Mouse (Mus musculus): ENCODE results near the gene Aplp2. TPM values are rescaled to one million over a fixed set of nuclear protein-coding genes. Genes with fewer than 3 reads are reported as not detected.

The Aplp2 gene
- polyA plus RNA-seq, 1 experiment from 2014 or later: 240 TPM

GRCm38 (mm10) chr9:31198614-31199013, 13.0 kb downstream of the Aplp2 start:
- Histone ChIP-seq H3K4me2 (replicated peaks; ENCODE audit: low read depth, low read length) (no peak overlapping the region), H3K9me3 (ENCODE audit: control insufficient read depth, low read length) (no peaks in the 10 kb centered on the region), H3K36me3 (ENCODE audit: control insufficient read depth, insufficient read depth, low read length) (peaks cover under 1% of the 10 kb centered on the region; the same call in 1 of the 2 replicates), H3K27ac (ENCODE audit: low read depth, low read length) (no peak overlapping the region), H3K4me3 (ENCODE audit: low read depth, low read length) (no peak overlapping the region), H3K4me1 (replicated peaks; ENCODE audit: control insufficient read depth, insufficient read depth, low read length) (no peaks in the 10 kb centered on the region), H3K27me3 (ENCODE audit: control insufficient read depth, insufficient read depth, low read length) (no peaks in the 10 kb centered on the region), H3K9ac (ENCODE audit: low read depth, low read length) (no peak overlapping the region)
- no peak for ATAC-seq (ENCODE audit: low FRiP score)
- no peak for DNase-seq (ENCODE audit: low spot score)
- WGBS: 98% methylated on average over 3 of the region's 3 CpGs

DNA sequence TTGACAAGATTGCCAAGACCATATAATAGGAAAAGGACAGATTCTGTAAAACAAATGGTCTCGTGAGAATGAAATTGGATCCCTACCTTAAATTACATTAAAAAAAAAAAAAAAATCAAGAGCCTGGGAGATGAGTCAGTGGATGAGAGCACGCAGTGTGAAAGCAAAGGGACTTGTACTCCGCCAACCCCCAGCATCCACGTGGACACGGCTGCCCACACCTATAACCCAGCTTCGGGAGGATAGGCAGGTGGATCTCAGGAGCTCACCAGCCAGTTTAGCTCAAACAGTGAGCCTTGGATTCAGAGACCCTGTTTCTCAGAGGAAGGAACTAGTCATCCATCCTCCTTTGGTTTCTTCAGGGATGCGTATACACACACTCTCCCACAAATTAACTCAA, 13.8 kb downstream of the Aplp2 start:
- Histone ChIP-seq H3K9me3 (ENCODE audit: control insufficient read depth, low read length) (no peaks in the 10 kb centered on the region), H3K4me2 (replicated peaks; ENCODE audit: low read depth, low read length) (no peak overlapping the region), H3K27ac (ENCODE audit: low read depth, low read length) (no peak overlapping the region), H3K4me1 (replicated peaks; ENCODE audit: control insufficient read depth, insufficient read depth, low read length) (no peaks in the 10 kb centered on the region), H3K4me3 (ENCODE audit: low read depth, low read length) (no peak overlapping the region), H3K9ac (ENCODE audit: low read depth, low read length) (no peak overlapping the region), H3K36me3 (ENCODE audit: control insufficient read depth, insufficient read depth, low read length) (peaks cover 4% of the 10 kb centered on the region; the same call in 1 of the 2 replicates), H3K27me3 (ENCODE audit: control insufficient read depth, insufficient read depth, low read length) (no peaks in the 10 kb centered on the region)
- no peak for ATAC-seq (ENCODE audit: low FRiP score)
- no peak for DNase-seq (ENCODE audit: low spot score)
- 92% methylated on average over 7 of the region's 7 CpGs for WGBS

- no peak for DNase-seq (ENCODE audit: low spot score)
- Histone ChIP-seq H3K27me3 (ENCODE audit: control insufficient read depth, insufficient read depth, low read length) (no peaks in the 10 kb centered on the region), H3K4me1 (replicated peaks; ENCODE audit: control insufficient read depth, insufficient read depth, low read length) (no peaks in the 10 kb centered on the region), H3K36me3 (ENCODE audit: control insufficient read depth, insufficient read depth, low read length) (peaks cover 4% of the 10 kb centered on the region; the same call in 1 of the 2 replicates), H3K4me2 (replicated peaks; ENCODE audit: low read depth, low read length) (no peak overlapping the region), H3K27ac (ENCODE audit: low read depth, low read length) (no peak overlapping the region), H3K9me3 (ENCODE audit: control insufficient read depth, low read length) (no peaks in the 10 kb centered on the region), H3K9ac (ENCODE audit: low read depth, low read length) (no peak overlapping the region), H3K4me3 (ENCODE audit: low read depth, low read length) (no peak overlapping the region)
- ATAC-seq (ENCODE audit: low FRiP score): no peak
Observed at GRCm38 (mm10) chr9:31196742-31197141, 14.9 kb downstream of the Aplp2 start.

- Histone ChIP-seq H3K9ac (ENCODE audit: low read depth, low read length) (no peak overlapping the region), H3K4me3 (ENCODE audit: low read depth, low read length) (no peak overlapping the region), H3K27ac (ENCODE audit: low read depth, low read length) (no peak overlapping the region), H3K36me3 (ENCODE audit: control insufficient read depth, insufficient read depth, low read length) (peaks cover 4% of the 10 kb centered on the region; the same call in 1 of the 2 replicates), H3K27me3 (ENCODE audit: control insufficient read depth, insufficient read depth, low read length) (no peaks in the 10 kb centered on the region), H3K4me2 (replicated peaks; ENCODE audit: low read depth, low read length) (no peak overlapping the region), H3K9me3 (ENCODE audit: control insufficient read depth, low read length) (no peaks in the 10 kb centered on the region), H3K4me1 (replicated peaks; ENCODE audit: control insufficient read depth, insufficient read depth, low read length) (no peaks in the 10 kb centered on the region)
- 96% methylated on average over 1 of the region's 1 CpGs for WGBS
- no peak for ATAC-seq (ENCODE audit: low FRiP score)
- DNase-seq (ENCODE audit: low spot score): no peak
Observed at GRCm38 (mm10) chr9:31195573-31195972, 16.0 kb downstream of the Aplp2 start.

GRCm38 (mm10) chr9:31192378-31192777, 19.2 kb downstream of the Aplp2 start:
- Histone ChIP-seq H3K4me2 (replicated peaks; ENCODE audit: low read depth, low read length) (no peak overlapping the region), H3K9ac (ENCODE audit: low read depth, low read length) (no peak overlapping the region), H3K9me3 (ENCODE audit: control insufficient read depth, low read length) (no peaks in the 10 kb centered on the region), H3K4me3 (ENCODE audit: low read depth, low read length) (no peak overlapping the region), H3K27ac (ENCODE audit: low read depth, low read length) (no peak overlapping the region), H3K27me3 (ENCODE audit: control insufficient read depth, insufficient read depth, low read length) (no peaks in the 10 kb centered on the region), H3K4me1 (replicated peaks; ENCODE audit: control insufficient read depth, insufficient read depth, low read length) (no peaks in the 10 kb centered on the region), H3K36me3 (ENCODE audit: control insufficient read depth, insufficient read depth, low read length) (peaks cover 4% of the 10 kb centered on the region; the same call in 1 of the 2 replicates)
- ATAC-seq (ENCODE audit: low FRiP score) (no peak), DNase-seq (ENCODE audit: low spot score) (no peak)
- 96% methylated on average over 7 of the region's 7 CpGs for WGBS

- no peak overlapping the region for H3K4me3 ChIP-seq (ENCODE audit: low read depth, low read length)
- ATAC-seq (ENCODE audit: low FRiP score) (no peak), DNase-seq (ENCODE audit: low spot score) (no peak)
- 75% methylated on average over 7 of the region's 7 CpGs for WGBS
- no peaks in the 10 kb centered on the region for H3K27me3 ChIP-seq (ENCODE audit: control insufficient read depth, insufficient read depth, low read length)
- peaks cover 4% of the 10 kb centered on the region; the same call in 1 of the 2 replicates for H3K36me3 ChIP-seq (ENCODE audit: control insufficient read depth, insufficient read depth, low read length)
- no peak overlapping the region for H3K27ac ChIP-seq (ENCODE audit: low read depth, low read length)
- H3K4me2 ChIP-seq (replicated peaks; ENCODE audit: low read depth, low read length): no peak overlapping the region
- H3K9ac ChIP-seq (ENCODE audit: low read depth, low read length): no peak overlapping the region
- no peaks in the 10 kb centered on the region for H3K9me3 ChIP-seq (ENCODE audit: control insufficient read depth, low read length)
- H3K4me1 ChIP-seq (replicated peaks; ENCODE audit: control insufficient read depth, insufficient read depth, low read length): no peaks in the 10 kb centered on the region
Observed at GRCm38 (mm10) chr9:31191543-31191942, 20.1 kb downstream of the Aplp2 start.

GRCm38 (mm10) chr9:31189194-31189593, 22.4 kb downstream of the Aplp2 start:
- no peak overlapping the region for H3K4me3 ChIP-seq (ENCODE audit: low read depth, low read length)
- 87% methylated on average over 2 of the region's 2 CpGs for WGBS

DNA sequence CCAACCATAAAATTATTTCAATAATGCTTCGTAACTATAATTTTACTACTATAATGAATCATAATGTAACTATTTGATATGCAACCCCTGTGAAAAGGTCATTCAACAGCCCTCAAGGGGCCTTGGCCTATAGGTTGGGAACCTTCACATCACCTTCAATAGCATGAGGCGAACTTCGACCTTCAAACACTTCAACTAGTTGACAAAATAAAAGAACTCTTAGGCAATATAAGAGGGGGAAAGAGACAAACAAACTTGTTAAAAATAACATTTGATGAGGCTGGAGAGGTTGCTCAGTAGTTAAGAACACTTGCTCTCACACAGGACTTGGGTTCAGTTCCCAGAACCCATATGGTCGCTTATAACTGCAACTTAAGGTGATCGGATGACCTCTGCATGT, 27.2 kb downstream of the Aplp2 start:
- Histone ChIP-seq H3K9ac (ENCODE audit: low read depth, low read length) (no peak overlapping the region), H3K27ac (ENCODE audit: low read depth, low read length) (no peak overlapping the region), H3K9me3 (ENCODE audit: control insufficient read depth, low read length) (no peaks in the 10 kb centered on the region), H3K27me3 (ENCODE audit: control insufficient read depth, insufficient read depth, low read length) (no peaks in the 10 kb centered on the region), H3K4me2 (replicated peaks; ENCODE audit: low read depth, low read length) (no peak overlapping the region), H3K4me1 (replicated peaks; ENCODE audit: control insufficient read depth, insufficient read depth, low read length) (no peaks in the 10 kb centered on the region), H3K36me3 (ENCODE audit: control insufficient read depth, insufficient read depth, low read length) (no peaks in the 10 kb centered on the region), H3K4me3 (ENCODE audit: low read depth, low read length) (no peak overlapping the region)
- DNase-seq (ENCODE audit: low spot score) (no peak), ATAC-seq (ENCODE audit: low FRiP score) (no peak)
- WGBS: 96% methylated on average over 5 of the region's 5 CpGs

More at GRCm38 (mm10) chr9:31189194-31189593, 22.4 kb downstream of the Aplp2 start:
- no peak for ATAC-seq (ENCODE audit: low FRiP score)
- no peak overlapping the region for H3K9ac ChIP-seq (ENCODE audit: low read depth, low read length)
- no peaks in the 10 kb centered on the region for H3K4me1 ChIP-seq (replicated peaks; ENCODE audit: control insufficient read depth, insufficient read depth, low read length)
- no peaks in the 10 kb centered on the region for H3K9me3 ChIP-seq (ENCODE audit: control insufficient read depth, low read length)
- DNase-seq (ENCODE audit: low spot score): no peak
- H3K27ac ChIP-seq (ENCODE audit: low read depth, low read length): no peak overlapping the region
- no peak overlapping the region for H3K4me2 ChIP-seq (replicated peaks; ENCODE audit: low read depth, low read length)
- peaks cover 4% of the 10 kb centered on the region; the same call in 1 of the 2 replicates for H3K36me3 ChIP-seq (ENCODE audit: control insufficient read depth, insufficient read depth, low read length)
- no peaks in the 10 kb centered on the region for H3K27me3 ChIP-seq (ENCODE audit: control insufficient read depth, insufficient read depth, low read length)

DNA sequence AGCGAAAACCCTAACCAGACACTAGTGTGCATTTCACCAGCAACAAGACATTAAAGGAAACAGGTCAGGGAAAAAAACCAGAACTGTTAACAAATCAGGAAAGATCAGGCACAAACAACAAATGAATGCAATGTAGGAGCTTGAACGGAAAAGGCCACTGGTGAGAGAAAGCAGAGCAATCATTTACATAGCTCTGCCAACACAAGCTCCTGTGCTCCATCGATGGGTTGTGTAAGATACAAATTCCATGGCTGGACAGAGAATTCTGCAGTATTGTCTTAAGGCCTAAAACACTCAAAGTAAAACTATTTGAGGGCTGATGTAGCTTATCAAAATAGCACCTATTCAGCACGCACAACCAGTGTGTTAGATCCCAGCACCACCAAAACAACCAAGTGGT, 28.6 kb downstream of the Aplp2 start:
- no peak for DNase-seq (ENCODE audit: low spot score)
- Histone ChIP-seq H3K27ac (ENCODE audit: low read depth, low read length) (no peak overlapping the region), H3K4me3 (ENCODE audit: low read depth, low read length) (no peak overlapping the region), H3K9me3 (ENCODE audit: control insufficient read depth, low read length) (no peaks in the 10 kb centered on the region), H3K4me1 (replicated peaks; ENCODE audit: control insufficient read depth, insufficient read depth, low read length) (no peaks in the 10 kb centered on the region), H3K36me3 (ENCODE audit: control insufficient read depth, insufficient read depth, low read length) (no peaks in the 10 kb centered on the region), H3K4me2 (replicated peaks; ENCODE audit: low read depth, low read length) (no peak overlapping the region), H3K27me3 (ENCODE audit: control insufficient read depth, insufficient read depth, low read length) (no peaks in the 10 kb centered on the region), H3K9ac (ENCODE audit: low read depth, low read length) (no peak overlapping the region)
- ATAC-seq (ENCODE audit: low FRiP score): no peak
- WGBS: 93% methylated on average over 4 of the region's 4 CpGs
